Mouse (Mus musculus): ENCODE measurements around the gene Ctnna2. TPM values are rescaled to one million over a fixed set of nuclear protein-coding genes. Genes with fewer than 3 reads are reported as not detected.

Ctnna2 gene
- total RNA-seq, 1 experiment from 2014 or later, result not detected

GRCm38 (mm10) chr6:77475354-77475753 is 504.1 kb downstream of the Ctnna2 start:
- ATAC-seq (ENCODE audit: extremely low read depth, insufficient number of reproducible peaks, low FRiP score, poor library complexity, severe bottlenecking), result no peak

DNA sequence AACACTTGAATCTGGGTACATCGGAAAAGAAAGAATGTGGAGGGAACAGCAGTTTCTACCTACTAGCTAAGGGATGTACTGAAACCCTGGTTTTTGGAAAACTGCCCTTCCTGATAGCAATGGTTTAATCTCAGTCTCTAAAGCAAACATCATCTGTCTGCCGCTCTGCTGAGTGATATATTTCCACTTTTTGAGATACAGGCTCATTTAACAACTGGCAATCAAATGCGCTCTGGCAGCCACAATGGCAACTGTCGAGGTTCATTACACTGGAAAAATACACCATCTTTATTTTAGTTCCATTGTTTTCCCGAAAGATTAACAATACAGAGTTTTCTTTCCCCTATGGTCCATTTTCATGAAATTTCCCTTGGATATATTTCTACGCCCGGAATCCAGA is 506.2 kb downstream of the Ctnna2 start:
- ATAC-seq (ENCODE audit: extremely low read depth, insufficient number of reproducible peaks, low FRiP score, poor library complexity, severe bottlenecking), result no peak

DNA sequence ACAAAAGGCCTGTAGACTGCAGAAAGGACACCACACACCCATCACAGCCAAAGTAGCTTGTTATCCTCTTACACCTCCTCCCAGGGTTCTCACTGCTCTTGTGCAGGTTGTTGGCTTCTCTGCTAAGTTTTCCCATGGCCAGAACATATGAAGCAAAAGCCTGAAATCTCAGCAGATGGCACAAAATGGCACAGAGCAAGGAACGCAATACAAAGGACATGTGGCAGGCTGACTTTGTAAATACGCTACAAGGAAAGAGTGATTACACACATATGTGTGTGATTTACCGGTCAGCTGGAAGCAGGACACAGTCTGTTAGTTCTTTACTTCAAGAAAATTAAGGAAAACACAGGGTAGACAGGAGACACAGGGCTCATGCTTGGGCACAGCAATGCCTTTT is 511.4 kb downstream of the Ctnna2 start:
- no peak for ATAC-seq (ENCODE audit: extremely low read depth, insufficient number of reproducible peaks, low FRiP score, poor library complexity, severe bottlenecking)

DNA sequence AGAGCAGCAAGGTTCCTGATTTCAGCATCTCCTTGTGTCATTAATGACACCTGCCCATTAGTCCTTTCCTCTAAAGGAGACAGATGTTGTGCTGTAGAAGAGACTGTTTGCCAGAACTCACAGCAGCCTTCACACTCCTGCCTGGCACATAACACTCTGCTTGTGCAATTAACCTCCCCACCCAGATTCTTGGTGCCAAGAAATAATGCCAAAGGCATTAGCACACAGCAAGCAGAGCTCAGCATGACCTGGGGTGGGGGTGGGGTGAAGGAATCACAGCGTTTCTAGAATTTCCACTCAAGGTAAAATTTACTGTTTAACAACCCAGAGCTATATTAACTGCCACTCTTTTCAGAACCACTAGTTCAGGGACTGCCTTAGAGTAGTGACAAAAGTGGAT is 516.8 kb downstream of the Ctnna2 start:
- ATAC-seq (ENCODE audit: extremely low read depth, insufficient number of reproducible peaks, low FRiP score, poor library complexity, severe bottlenecking), result no peak

GRCm38 (mm10) chr6:77457919-77458318 is 521.6 kb downstream of the Ctnna2 start:
- no peak for ATAC-seq (ENCODE audit: extremely low read depth, insufficient number of reproducible peaks, low FRiP score, poor library complexity, severe bottlenecking)

GRCm38 (mm10) chr6:77446861-77447260 is 532.6 kb downstream of the Ctnna2 start:
- no peak for ATAC-seq (ENCODE audit: extremely low read depth, insufficient number of reproducible peaks, low FRiP score, poor library complexity, severe bottlenecking)

GRCm38 (mm10) chr6:77443906-77444305 is 535.6 kb downstream of the Ctnna2 start:
- ATAC-seq (ENCODE audit: extremely low read depth, insufficient number of reproducible peaks, low FRiP score, poor library complexity, severe bottlenecking), result no peak

DNA sequence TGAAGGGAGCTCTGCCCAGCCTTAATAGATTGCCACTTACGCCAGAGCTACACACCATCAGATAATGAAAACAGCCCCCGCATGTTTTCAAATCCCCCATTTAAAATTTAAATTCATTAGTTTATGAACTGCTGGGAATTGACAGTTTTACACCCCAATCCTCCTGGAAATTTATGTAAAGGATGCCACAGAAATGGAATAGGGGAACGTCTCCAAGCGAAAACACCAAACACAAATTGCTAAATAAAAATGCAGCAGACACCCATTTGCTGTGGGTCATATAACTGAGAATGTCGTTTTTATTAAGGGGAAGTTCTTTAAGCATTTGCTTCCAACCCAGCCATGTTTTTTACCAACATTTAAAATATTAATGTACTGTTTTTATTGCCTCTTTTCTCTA is 538.4 kb downstream of the Ctnna2 start:
- no peak for ATAC-seq (ENCODE audit: extremely low read depth, insufficient number of reproducible peaks, low FRiP score, poor library complexity, severe bottlenecking)

GRCm38 (mm10) chr6:77430381-77430780 is 549.1 kb downstream of the Ctnna2 start:
- ATAC-seq (ENCODE audit: extremely low read depth, insufficient number of reproducible peaks, low FRiP score, poor library complexity, severe bottlenecking), result no peak

DNA sequence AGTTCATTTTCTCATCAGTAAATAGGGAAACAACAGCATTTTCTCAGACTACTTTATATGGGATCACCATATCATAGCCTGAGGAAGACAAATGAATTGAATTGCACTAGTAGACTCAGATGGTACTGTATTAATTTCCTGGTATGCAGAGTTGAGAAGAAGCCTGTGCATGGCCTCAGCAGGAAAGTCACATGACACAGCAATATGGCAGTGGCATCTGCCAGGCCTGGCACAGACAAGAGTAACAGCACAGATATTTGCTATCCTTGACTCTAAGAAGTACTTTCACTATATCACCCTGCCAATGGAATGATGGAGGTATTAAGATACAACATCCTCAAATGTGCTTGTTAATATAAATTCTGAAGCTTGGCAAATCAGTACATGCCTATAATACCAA is 553.8 kb downstream of the Ctnna2 start:
- ATAC-seq (ENCODE audit: extremely low read depth, insufficient number of reproducible peaks, low FRiP score, poor library complexity, severe bottlenecking), result no peak

GRCm38 (mm10) chr6:77424826-77425225 is 554.7 kb downstream of the Ctnna2 start:
- no peak for ATAC-seq (ENCODE audit: extremely low read depth, insufficient number of reproducible peaks, low FRiP score, poor library complexity, severe bottlenecking)

DNA sequence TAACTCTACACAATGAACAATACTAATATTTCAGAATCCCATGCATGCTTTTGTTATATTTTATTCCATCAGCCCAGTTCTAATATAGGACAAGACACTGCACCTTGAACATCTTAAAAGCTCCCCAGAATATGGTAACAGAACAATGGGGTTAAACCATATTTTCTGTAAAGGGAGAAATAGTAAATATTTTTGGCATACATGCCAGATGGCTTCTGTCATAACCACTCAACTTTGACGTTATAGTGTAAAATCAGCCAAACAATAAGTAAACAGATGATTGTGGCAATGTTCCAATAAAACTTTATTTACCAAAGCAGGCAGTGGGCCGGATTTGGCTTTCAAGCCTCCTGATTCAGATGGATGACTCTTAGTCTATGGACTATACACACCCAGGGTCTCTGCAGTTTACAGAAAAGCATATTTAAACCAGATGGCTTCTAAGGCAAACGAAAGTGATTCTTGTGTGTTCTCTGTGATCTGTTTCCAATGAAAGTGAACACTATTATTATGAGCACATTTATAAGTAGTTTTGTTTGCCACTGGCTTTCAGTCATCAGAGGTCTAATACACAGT is 557.8 kb downstream of the Ctnna2 start:
- ATAC-seq (ENCODE audit: extremely low read depth, insufficient number of reproducible peaks, low FRiP score, poor library complexity, severe bottlenecking), result no peak

DNA sequence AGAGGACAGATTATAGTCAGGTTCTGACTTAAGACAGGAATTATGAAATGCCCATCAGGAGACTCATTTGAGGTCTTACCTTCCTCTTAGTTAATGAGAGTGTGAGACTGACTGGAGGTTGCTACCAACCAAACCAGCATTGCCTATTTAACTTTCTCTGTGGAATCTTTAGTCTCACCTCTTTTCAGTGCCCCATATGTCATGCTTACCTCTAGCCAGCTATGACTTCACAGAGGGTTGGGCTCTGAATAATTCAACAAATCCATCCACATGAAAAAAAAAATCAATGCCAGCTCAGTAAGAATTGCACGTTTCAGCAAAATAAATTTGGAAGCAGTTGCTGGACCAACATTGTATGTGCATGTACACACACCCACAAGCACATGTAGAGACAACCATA is 562.5 kb downstream of the Ctnna2 start:
- no peak for ATAC-seq (ENCODE audit: extremely low read depth, insufficient number of reproducible peaks, low FRiP score, poor library complexity, severe bottlenecking)

DNA sequence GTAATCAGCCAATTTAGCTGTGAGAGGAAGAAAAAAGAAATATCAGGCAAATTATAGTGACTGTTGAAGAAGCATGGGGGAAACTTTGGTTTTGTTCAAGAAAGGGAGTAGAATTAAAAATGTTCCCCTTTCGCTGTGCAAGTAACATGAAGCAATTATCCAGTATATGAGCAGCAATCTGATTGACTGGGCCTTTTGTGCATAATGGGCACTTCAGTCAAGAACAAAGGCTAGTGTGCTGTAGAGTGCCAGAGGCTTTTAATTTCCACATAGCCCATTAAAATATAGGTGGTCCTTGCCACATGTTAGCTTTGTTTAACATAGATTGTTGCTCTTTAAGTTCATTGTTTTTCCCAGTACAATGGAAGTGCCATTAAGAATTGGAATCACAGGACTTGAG is 566.0 kb downstream of the Ctnna2 start:
- ATAC-seq (ENCODE audit: extremely low read depth, insufficient number of reproducible peaks, low FRiP score, poor library complexity, severe bottlenecking), result no peak

- no peak for ATAC-seq (ENCODE audit: extremely low read depth, insufficient number of reproducible peaks, low FRiP score, poor library complexity, severe bottlenecking)
Measured at GRCm38 (mm10) chr6:77408481-77408880, 571.0 kb downstream of the Ctnna2 start.

- no peak for ATAC-seq (ENCODE audit: extremely low read depth, insufficient number of reproducible peaks, low FRiP score, poor library complexity, severe bottlenecking)
Measured at GRCm38 (mm10) chr6:77400751-77401150, 578.7 kb downstream of the Ctnna2 start.

DNA sequence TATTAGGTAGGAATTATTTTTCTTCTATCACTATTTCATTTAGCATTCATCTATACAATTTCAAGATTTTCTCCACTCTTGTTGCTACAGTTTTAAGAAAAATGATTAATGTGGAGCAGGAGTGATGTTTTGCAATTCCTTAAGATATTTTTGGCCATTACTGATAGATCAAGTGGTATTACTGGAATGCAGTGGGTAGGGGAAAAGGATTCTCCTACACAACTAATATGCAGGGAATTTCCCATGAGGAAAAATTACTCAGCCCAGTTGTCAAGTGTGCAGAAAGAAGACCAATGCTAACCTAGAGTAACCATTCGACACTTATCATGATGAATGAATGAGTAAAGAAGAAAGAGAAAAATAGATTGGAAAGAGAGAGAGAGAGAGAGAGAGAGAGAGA is 587.8 kb downstream of the Ctnna2 start:
- no peak for ATAC-seq (ENCODE audit: extremely low read depth, insufficient number of reproducible peaks, low FRiP score, poor library complexity, severe bottlenecking)

GRCm38 (mm10) chr6:77381309-77381708 is 598.2 kb downstream of the Ctnna2 start:
- ATAC-seq (ENCODE audit: extremely low read depth, insufficient number of reproducible peaks, low FRiP score, poor library complexity, severe bottlenecking), result no peak

- no peak for ATAC-seq (ENCODE audit: extremely low read depth, insufficient number of reproducible peaks, low FRiP score, poor library complexity, severe bottlenecking)
Measured at GRCm38 (mm10) chr6:77373132-77373531, 606.4 kb downstream of the Ctnna2 start.

- ATAC-seq (ENCODE audit: extremely low read depth, insufficient number of reproducible peaks, low FRiP score, poor library complexity, severe bottlenecking), result no peak
Measured at GRCm38 (mm10) chr6:77371147-77371546, 608.4 kb downstream of the Ctnna2 start.

GRCm38 (mm10) chr6:77358471-77358837 is 621.0 kb downstream of the Ctnna2 start:
- no peak for ATAC-seq (ENCODE audit: extremely low read depth, insufficient number of reproducible peaks, low FRiP score, poor library complexity, severe bottlenecking)
